Mouse (Mus musculus) thymus, adult 18-20 months (tissue): ENCODE measurements at regions not wholly inside any gene's neighbourhood (a gene's known extent, or its start where the extent isn't known, plus 50 kb on each side); places are given as distances from the start of the nearest gene placed in this dataset.

ENCODE experiments used
- DNase-seq, 2 experiments: peaks; one replicate each; pipeline ENCODE4 v3.0.0; 2022; ENCODE audit warnings: mixed read lengths in 2 of 2

- no peak for DNase-seq
Observed at GRCm38 (mm10) chr3:149993199-149993598, 1002.8 kb upstream of the Adgrl2 start.

DNA sequence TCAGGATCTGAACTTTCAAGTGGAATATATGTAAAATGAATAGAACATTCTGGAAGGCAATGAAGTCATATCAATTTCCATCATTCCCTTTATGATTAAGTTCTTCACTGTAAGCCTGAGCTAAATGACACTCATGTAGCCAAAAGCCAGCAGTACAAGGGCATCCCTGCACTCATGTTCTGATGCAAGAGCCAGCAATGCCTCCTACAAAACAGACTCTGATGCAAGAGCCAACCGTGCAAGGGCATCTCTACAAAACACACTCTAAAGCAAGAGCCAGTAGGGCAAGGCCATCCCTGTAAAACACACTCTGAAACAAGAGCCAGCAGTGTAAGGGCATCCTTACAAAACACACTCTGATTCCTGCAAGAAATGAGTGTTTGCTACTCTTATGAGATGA lies 997.4 kb upstream of the Adgrl2 start:
- no peak for DNase-seq

- DNase-seq = no peak
Observed at GRCm38 (mm10) chr3:149956993-149957392, 966.6 kb upstream of the Adgrl2 start.

DNA sequence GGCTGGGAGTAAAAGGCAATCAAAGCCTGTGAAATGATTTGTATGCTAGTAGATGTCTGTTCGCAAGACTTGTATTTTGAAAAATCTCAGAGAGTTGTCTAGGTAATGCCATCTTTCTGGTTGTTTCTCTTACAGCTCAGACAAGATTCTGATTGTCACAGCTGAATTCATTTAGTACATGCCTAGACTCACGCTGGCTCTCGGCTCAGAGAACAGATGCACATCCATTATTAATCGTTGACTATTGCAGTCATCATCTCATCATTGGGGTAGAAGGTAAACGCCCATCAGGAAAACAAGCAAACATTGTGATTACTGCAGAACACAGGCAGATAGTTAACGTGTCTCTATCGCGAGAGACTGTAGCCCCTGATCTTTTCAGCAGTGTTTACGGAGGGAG lies 945.8 kb upstream of the Adgrl2 start:
- no peak for DNase-seq

DNA sequence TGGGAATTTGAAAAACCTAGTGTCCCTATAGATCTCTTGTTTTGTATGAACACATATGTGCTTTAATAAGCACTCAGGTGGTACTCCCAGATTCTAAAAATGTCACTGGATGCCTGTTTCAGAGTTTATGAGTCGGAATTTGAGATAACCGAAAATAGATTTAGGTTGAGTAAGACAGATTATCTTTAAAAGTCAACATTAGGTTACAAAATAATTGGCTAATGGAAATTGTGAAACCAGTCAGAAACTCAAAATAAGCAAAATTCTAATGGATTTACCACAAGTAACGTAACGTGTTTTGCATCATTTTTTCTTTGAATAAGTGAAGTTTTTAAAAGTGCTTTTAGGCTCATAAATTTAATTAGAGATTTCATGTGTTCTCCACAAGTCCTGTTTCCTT lies 944.5 kb upstream of the Adgrl2 start:
- no peak for DNase-seq

DNA sequence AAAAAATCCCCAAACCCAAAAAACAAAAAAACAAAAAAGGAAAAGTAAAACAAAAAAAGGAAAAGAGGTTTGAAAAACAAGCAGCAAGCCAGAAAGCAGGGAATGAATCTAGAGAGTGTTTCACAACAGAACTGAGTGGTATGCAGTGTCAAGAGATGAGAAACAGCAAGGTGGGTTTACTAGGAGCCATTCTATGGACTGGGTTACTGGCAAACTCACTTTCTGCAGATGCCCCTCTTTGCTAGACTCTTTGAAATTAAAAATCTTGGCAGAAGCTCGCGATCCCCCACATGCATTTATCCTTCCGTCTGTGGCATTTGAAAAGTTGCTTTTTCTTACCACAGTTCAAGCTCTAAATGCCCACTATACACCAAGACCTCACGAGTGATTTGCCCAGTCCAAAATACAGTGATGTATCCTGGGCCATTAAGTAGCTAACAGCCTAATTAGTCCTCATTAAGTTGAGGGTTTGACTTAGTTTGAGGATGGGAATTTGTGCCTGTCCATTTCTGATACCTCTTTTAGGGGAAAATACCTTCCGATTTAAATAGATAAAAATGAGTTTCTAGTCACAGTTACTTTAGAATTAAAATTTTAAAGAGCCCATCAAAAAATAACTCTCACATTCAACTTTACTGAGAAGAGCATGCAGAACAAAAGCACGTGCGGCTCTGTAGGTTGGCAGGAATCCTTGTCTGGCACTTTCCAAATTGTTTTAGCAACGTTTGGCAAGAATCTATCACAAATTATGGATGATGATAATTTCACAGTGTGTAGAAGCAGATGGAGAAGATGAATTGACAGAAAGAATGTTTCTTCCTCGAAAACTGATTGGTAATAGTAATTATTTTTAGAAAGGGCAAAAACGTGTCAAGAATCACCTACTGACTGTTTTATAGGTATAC lies 938.4 kb upstream of the Adgrl2 start:
- DNase-seq = no peak

GRCm38 (mm10) chr3:149920206-149920605 lies 929.9 kb upstream of the Adgrl2 start:
- no peak for DNase-seq

GRCm38 (mm10) chr3:149918201-149918600 lies 927.8 kb upstream of the Adgrl2 start:
- no peak for DNase-seq

DNA sequence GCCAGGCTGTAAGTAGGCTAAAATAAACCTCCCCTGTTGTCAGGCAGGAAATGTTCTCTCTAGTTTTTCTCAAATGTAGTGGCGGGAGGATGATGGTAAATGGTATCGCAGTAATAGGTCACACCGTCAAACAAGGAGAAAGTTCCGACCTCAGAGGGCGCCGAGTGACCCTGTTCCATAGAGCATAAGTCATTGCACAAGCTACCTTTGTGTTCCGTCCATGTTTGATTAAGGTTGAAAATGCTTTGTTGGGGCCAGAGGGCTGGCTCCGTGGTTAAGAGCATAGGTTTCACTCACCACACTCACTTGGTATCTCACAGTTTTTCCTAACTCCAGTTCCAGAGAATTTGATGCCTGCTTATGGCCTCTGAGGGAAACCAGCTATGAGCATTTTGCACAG lies 920.4 kb upstream of the Adgrl2 start:
- DNase-seq = no peak

GRCm38 (mm10) chr3:149901783-149902182 lies 911.4 kb upstream of the Adgrl2 start:
- no peak for DNase-seq

- no peak for DNase-seq
Observed at GRCm38 (mm10) chr3:149876553-149876952, 886.2 kb upstream of the Adgrl2 start.

DNA sequence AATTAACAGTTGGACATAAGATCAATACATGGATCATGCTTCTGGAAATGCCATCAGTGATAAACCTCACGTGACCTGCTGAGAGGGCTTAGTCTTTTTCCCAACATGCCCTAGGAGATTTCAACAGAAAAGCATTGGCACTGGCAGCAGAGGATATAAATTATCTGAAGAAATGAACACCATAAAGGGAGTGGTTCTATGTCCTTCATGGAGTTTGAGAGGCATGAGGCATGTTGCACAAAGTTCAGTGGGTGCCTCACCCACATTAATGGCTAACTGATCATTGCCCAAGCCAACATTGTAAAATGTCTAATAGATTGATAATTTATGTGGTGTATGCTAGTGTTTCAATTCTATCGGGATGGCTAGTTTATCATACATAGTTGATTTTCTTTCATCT lies 875.6 kb upstream of the Adgrl2 start:
- DNase-seq = no peak

DNA sequence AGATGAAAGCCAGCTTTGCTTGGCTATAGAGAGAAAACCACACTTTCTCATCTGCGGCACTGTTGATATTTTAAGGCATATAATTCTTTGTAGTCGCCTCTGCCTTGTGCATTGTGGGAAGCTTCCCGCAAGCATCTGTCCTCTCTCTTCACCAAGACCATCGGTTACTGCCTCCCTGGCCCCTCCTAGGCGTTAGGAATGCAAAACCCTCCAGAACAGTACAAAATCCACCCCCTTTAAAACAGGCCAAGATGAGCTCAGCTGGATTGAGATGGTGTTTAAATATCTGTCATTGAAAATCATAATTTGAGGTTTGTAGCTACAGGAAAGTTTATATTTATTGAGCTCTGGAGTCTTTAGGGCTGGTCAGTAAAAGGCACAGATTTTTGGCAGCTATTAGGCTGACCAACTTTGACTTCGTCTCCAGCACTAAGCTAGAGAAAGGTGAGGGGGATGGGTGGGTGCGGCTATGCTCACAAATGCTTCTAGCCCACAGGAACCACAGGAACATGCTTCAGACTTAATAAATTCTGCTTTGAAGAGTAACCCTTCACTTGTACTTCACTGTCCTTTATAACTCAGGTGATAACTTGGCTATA lies 856.7 kb upstream of the Adgrl2 start:
- no peak for DNase-seq

DNA sequence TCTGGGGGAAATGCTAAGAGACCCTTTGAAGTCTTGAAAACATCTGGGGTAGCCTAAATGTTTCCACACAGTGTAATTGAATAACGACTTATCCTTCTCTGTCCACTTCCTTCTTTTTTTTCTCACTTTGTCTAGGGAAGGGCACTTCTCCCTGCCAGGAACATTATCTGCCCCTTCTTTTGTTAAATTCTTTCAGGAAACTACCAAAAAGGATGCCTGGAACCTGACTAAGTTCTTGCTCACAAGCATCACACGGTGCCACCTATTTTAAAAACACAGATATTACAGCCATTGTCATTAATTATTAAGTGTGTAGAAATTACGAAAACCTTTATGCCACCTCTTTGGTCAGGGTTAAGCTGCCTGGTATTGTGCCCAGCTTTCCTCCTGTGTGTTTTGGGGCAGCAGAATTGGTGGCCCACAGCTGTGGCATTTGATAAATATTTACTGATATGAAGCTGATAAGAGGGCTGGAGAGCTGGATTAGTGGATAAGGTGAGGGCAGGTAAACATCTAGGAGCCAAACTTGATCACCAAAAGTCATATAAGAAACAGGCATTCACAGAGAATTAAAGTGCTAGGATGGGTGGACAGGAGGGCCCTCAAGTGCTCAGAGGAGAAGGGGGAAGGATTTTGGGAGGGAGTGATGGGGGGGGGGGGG lies 855.6 kb upstream of the Adgrl2 start:
- DNase-seq = no peak

DNA sequence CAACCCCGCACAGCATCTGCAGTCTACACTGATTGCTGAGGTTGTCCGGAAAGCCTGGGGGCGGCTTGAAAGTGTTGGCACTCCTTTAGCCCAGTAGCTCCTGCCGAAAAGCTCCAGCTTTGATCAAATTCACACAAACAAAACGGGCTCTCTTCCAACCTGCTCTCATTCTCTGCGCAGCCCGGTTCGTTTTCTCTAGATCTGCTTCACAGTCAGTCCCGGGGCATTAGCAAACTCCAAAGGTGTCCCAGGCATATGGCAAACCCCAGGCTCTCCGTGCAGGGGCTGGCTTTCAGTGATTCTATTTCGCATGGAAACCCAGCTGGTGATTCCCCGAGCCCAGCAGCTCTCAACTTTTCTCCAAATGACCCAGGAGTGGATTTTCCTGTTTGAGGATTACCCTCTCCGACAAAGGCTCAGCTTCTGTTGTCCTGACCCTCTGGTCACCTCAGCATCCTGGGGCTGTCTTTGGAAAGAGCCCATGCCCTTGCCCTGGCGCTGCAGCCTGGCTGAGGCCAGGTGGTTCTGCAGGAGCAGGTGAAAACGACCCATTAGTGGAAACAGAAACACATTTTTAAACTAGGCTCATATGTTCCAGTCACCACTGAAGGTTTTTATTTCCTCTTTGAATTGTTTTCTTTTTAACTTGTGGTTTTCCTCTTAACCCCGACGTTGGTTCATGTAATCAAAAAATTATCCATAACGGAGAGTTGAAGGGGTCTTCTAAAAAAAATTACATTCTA lies 854.9 kb upstream of the Adgrl2 start:
- DNase-seq = no peak

- DNase-seq = no peak
Observed at GRCm38 (mm10) chr3:149837921-149838320, 847.6 kb upstream of the Adgrl2 start.

GRCm38 (mm10) chr3:149836467-149837233 lies 846.3 kb upstream of the Adgrl2 start:
- DNase-seq = no peak

DNA sequence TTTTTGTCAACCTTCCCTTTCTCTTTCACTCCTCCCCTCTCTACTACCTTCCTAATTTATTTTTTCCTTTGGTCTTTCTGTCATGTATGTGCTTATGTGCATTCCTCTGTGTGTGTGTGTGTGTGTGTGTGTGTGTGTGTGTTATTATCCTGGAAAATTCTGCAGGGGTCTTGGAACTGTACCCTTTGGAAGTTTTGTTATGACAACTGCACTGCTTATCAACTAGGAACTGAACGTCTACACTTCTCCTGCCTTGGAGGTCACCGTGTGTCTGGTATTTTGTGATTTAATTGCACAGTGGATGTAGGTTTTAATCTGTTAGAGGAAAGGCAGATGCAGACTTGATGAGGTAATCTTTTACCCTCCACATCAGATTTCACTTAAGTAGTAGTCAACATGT lies 836.8 kb upstream of the Adgrl2 start:
- no peak for DNase-seq

DNA sequence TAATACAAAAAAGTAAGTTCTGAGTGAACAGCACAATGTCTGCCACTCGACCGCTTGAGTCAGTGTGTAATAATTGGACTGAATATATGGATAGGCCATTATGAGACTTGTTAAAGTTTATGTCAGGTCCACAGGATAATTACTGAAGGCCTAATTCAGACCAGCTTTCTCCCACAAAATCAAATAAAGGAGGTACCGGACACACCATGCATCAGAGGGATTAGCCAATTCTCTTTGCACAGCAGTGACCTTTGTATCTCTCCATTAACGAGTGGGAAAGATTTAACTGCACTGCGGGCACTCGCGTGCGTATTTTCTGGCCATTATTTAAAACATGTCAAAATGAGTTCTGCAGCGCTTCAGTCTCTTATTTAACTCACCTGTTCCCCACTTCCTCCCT lies 836.4 kb upstream of the Adgrl2 start:
- no peak for DNase-seq

- DNase-seq = no peak
Observed at GRCm38 (mm10) chr3:149820670-149821069, 830.3 kb upstream of the Adgrl2 start.

DNA sequence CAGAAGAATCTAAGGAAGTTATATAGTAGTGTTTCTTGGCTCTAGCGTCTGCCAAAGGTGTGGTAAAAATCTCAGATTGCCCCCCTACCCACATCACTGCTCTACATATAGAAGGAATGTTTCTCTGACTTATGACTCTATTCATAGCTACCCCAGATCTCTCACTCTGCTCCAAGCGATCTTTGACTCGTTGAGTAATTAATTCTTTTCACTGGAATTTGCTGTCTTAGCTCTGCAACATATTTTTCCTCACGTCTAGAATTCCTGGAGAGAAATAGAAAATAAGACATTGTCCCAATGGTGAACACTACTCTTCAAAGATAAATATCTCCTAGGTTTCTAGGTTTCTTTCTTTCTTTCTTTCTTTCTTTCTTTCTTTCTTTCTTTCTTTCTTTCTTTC lies 829.5 kb upstream of the Adgrl2 start:
- DNase-seq = no peak

- no peak for DNase-seq
Observed at GRCm38 (mm10) chr3:149819081-149819480, 828.7 kb upstream of the Adgrl2 start.
